Mouse (Mus musculus): Measurements from ENCODE around the gene Kcnj16.
A peak's percentile ranks its signal among the peaks of the same experiment; 100 is the strongest.

Kcnj16 gene

GRCm38 (mm10) chr11:111056030-111056429, 88.2 kb downstream of the Kcnj16 start:
- no peak for DNase-seq (ENCODE audit: low spot score)

GRCm38 (mm10) chr11:111057435-111057834, 89.6 kb downstream of the Kcnj16 start:
- DNase-seq (ENCODE audit: low spot score), result no peak

- DNase-seq (ENCODE audit: low spot score), result no peak
Measured at GRCm38 (mm10) chr11:111059440-111059839, 91.6 kb downstream of the Kcnj16 start.

- DNase-seq (ENCODE audit: low spot score), result no peak
Measured at GRCm38 (mm10) chr11:111060216-111060615, 92.4 kb downstream of the Kcnj16 start.

GRCm38 (mm10) chr11:111064751-111065527, 97.1 kb downstream of the Kcnj16 start:
- DNase-seq (ENCODE audit: low spot score), result peak; percentile 62

- DNase-seq (ENCODE audit: low spot score), result peak; percentile 96
Measured at GRCm38 (mm10) chr11:111065635-111066298, 97.9 kb downstream of the Kcnj16 start, which contains the start of gene Kcnj2. Gene Kcnj2 (plus strand): TSS chr11:111066164.

- peak; percentile 44 for DNase-seq (ENCODE audit: low spot score)
Measured at GRCm38 (mm10) chr11:111066299-111066691, 98.5 kb downstream of the Kcnj16 start.

GRCm38 (mm10) chr11:111067787-111068186, 100.0 kb downstream of the Kcnj16 start:
- DNase-seq (ENCODE audit: low spot score), result no peak

- DNase-seq (ENCODE audit: low spot score), result no peak
Measured at GRCm38 (mm10) chr11:111070460-111070859, 102.6 kb downstream of the Kcnj16 start.

- no peak for DNase-seq (ENCODE audit: low spot score)
Measured at GRCm38 (mm10) chr11:111074131-111074530, 106.3 kb downstream of the Kcnj16 start.
